Mouse (Mus musculus) T-helper 2 cell (primary cell): Measurements from ENCODE around the gene Vmn1r43.
"Not testable (repeated sequence)": the region's sequence is repeated elsewhere in the genome, so short reads cannot be mapped to it uniquely, and the experiment has no call there.

Experiments used
- in situ Hi-C: fragments of 300-600 bp; cut with MboI, MseI; formaldehyde crosslinking; loops from one replicate; pipeline ENCODE4 v1.15.1; 2025; ENCODE audit warnings: high pct_unique_total_duplicates

Vmn1r43 gene

DNA sequence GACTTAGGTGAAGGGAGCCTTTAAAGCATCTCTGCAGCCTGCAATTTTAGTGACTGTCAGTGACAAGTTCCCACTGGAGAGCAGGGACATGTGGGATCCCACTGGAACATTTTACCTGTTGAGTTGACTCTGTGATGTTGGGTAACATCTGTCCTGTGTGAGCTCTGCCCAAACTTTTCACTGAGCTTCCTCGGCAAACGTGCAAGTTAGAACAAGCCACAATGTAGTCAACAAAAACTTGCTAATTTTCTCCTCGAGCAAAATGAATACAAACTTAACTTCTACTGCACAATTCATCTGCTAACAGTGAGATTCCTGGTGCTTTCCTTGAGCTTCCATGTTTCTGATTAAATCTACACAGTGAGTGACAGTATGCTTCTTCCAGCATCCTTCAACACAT is at the start of gene Vmn1r43, which contains the start of gene Vmn1r42:
Gene Vmn1r43, minus strand, starts transcription at position 101 of the 400 bp plus-strand sequence.
Gene Vmn1r42, minus strand, starts transcription at position 101 of the 400 bp plus-strand sequence.
- in situ Hi-C loops: not testable (repeated sequence)

DNA sequence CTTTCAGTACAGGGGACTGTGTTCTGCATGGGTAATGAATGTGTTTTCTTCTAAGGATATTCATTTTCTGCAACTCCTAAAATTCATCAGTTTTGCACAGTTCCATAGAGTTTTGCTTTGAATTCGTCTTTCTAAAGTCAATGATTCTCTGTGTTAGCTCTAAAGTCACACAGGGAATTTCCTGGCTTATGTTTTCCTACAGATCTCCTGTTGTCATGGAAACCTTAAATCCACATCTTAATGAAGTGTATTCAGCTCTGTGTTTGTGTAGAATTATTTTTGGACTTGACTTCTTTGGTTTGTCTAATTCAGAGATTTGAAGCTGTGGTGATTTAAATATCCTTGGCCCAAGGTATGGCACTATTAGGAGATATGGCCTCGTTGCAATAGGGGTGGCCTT is 7.6 kb upstream of the Vmn1r43 start:
- in situ Hi-C loops: no loop called here

DNA sequence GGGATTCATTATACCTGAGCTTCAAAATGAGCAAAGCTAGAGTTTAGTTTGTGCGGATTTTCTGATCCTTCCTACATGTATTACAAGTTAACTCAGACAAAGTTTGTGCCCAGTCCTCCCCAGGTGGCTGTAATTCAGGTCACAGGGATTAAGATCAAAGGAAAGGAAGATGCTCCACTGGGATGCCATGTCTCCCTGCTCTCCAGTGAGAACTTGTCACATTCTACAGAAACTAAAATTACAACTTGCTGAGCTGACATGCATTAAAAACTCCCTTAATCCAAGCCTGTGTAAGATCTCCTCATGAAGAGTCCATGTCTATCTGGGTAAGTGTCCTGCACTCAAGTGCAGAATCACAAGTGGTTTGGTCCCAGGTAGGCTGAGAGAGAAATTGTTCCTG is 7.1 kb upstream of the Vmn1r43 start, which contains the start of gene Vmn1r44:
Gene Vmn1r44, plus strand, starts transcription at position 301 of the 400 bp plus-strand sequence.
- in situ Hi-C loops: no loop called here

DNA sequence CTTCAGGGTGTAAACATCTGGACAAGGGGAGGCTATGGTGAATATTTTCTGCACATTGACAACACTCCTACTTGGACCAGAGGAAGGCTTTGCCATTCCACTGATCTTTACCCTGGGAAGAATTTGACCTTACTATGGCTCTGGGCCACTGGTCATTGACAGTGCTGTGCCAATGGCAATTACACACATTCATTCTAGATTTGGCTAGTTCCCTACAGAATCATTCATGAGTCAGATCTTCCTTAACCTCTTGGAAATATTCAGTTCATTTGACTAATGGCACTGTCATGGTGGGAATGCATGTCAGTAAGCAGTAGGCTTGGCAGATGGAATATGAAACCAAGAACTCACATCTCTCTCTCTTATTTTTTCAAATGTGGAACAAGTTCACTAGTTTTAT is 4.7 kb upstream of the Vmn1r43 start:
- in situ Hi-C loops: no loop called here

- in situ Hi-C loops: no loop called here
Measured at GRCm38 (mm10) chr6:89876963-89877362, 750 bp upstream of the Vmn1r43 start.

DNA sequence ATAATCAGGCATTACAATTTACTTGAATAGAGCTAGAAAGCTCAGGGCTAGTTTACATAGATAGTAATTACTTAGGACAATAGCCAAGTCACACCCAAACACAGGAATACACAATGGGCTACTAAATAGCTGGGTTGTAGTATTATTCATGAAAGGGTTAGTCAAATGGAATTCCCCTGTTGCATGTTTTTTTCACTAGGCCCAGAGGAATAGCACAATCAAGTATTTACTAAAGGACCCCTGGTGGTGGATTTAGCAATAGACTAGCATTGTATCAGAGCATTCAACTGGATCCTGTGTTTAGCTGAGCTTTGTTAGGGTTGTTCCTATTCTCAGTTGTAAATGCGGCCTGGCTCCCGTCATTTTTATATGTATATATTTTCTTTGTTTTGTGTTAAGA is 8.2 kb downstream of the Vmn1r43 start:
- in situ Hi-C loops: no loop called here

- in situ Hi-C loops: no loop called here
Measured at GRCm38 (mm10) chr6:89867276-89867675, 8.9 kb downstream of the Vmn1r43 start.

DNA sequence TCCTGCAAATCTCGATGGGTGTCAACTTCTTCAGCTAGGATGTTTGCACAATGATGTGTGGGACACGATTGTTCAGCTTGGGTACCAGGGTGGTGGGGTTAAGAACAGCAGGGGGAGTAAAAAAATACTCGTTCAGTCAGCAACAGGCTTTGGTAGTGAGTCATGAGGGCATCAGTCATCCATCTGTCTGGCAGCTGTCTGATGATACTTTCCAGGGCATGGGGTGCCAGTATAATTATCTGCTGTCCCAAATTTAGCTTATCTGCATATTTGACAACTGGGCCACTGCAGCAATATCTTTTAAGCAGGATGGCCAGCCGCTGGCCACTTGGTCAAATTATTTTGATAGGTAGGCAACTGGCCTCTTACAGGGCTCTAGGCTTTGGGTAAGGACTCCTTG is 12.4 kb downstream of the Vmn1r43 start:
- in situ Hi-C loops: no loop called here

DNA sequence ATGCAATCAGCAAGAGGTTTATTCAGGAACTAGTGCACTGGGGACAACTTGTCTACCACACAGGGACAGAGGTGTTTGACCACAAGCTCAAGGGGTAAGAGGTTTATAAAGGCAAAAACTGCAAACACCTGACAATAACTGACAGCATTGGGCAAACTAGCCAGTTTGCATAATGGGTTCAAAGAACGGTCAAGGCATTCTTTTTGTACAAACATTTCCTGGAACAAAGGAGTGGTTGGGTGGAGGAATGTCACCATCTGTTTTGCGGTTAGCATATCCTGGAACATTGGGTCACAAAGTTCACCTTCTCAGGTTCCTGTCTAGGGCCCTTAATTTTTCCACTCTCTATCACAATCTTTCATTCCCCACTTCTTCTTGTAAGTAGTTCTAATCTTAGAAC is 16.4 kb downstream of the Vmn1r43 start:
- in situ Hi-C loops: no loop called here

GRCm38 (mm10) chr6:89857552-89857951 is 18.7 kb downstream of the Vmn1r43 start:
- in situ Hi-C loops: no loop called here
